Mouse (Mus musculus) myocyte (in vitro differentiated cells): Measurements from ENCODE around the gene Haus8.
"Not testable (repeated sequence)": the region's sequence is repeated elsewhere in the genome, so short reads cannot be mapped to it uniquely, and the experiment has no call there.

Experiments
- MAX ChIP-seq: IDR thresholded peaks from one replicate; pipeline ENCODE4 v1.6.1; 2011; ENCODE audit warnings: low read depth, mild to moderate bottlenecking, control low read depth
- MYOG ChIP-seq, 3 experiments: IDR thresholded peaks; one replicate each; pipeline ENCODE4 v1.6.1; 2011; ENCODE audit warnings: control low read depth in 2 of 3, low read depth in 2 of 3, mild to moderate bottlenecking in 2 of 3; ENCODE audit not compliant: insufficient read length in 2 of 3, control insufficient read depth in 1 of 3, insufficient read depth in 1 of 3
- POLR2A ChIP-seq: IDR thresholded peaks from one replicate; pipeline ENCODE4 v1.6.1; 2011; ENCODE audit warnings: low read depth, mild to moderate bottlenecking, control low read depth, moderate library complexity; ENCODE audit not compliant: insufficient read length

GRCm38 (mm10) chr8:71318610-71319009, 45.9 kb upstream of the Haus8 start:
- TF ChIP-seq POLR2A; MAX; MYOG (IDR thresholded peaks at IDR 0.05; ENCODE audit: control insufficient read depth in 1 of 3, insufficient read depth in 1 of 3, insufficient read length in 2 of 3, low read depth in 2 of 3): not testable (repeated sequence)
